Mouse (Mus musculus): ENCODE results near the gene Selenbp1. TPM values are rescaled to one million over a fixed set of nuclear protein-coding genes. Genes with fewer than 3 reads are reported as not detected.
"Not testable (repeated sequence)": the region's sequence is repeated elsewhere in the genome, so short reads cannot be mapped to it uniquely, and the experiment has no call there.

Gene Selenbp1
- polyA plus RNA-seq, 1 experiment = 0.16 TPM

DNA sequence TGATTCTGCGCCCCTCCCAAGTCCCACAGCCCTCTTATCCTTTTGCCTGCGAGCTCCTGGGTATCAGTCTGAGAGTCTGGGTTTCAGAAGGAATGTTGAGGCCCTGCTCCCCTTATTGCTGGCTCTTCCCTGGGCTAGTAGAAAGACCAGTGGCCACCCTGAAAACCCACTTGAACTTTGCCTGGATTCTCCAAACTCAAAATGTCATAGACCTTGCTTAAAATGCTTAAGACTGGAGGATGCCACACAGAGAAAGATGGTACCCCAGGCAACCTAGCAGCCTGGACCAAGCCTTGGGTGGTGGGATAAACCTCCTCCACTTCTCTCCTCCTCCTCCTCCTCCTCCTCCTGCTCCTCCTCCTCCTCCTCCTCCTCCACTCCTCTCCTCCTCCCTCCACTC, 748 bp downstream of the Selenbp1 start:
- not testable (repeated sequence) for H3K4me3 ChIP-seq (ENCODE audit: insufficient read depth, poor library complexity, severe bottlenecking); H3K79me2 ChIP-seq (ENCODE audit: control insufficient read depth, insufficient read depth); H3K36me3 ChIP-seq (ENCODE audit: control insufficient read depth, insufficient read depth); H3K79me3 ChIP-seq (ENCODE audit: low read depth); H3K27me3 ChIP-seq (ENCODE audit: control insufficient read depth, insufficient read depth, insufficient read length); H3ac ChIP-seq (ENCODE audit: control insufficient read depth, insufficient read length, low read depth)

DNA sequence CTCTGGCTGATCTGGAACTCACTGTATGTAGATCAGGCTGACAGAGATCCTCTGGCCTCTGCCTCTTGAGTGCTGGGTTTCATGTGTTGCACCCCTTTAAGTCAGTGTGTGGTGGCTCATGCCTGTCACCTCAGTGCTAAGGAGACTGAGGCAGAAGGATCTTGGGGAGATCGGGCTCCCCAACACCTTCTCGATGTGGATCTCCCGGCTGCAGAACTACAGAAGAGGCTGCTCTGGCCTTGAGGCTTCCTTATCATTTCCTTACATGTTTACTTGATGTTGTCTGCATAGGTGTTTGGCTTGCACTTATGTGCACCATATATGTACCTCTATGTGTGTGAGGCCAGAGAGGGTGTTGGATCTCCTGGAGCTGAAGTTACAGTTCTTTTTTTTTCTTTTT, 1.7 kb downstream of the Selenbp1 start:
- not testable (repeated sequence) for H3K79me2 ChIP-seq (ENCODE audit: control insufficient read depth, insufficient read depth); H3K36me3 ChIP-seq (ENCODE audit: control insufficient read depth, insufficient read depth)

DNA sequence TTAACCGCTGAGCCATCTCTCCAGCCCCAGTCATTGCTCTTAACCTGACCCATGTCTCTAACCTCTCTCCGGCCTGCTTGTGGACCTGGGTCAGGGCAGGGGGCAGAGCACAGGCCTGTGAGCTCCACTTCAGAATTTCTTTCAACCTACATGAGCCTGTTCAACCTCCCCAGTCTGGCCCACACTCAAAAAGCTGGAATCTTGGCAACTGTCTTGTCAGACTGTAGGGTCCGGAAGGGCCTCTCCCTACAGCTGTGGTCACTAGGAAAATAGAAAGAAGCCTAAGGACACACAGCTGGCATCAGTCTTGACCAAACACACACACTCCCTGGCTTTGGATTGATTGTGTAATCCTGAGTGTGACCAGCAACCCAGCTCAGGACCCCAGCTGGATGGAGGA, 2.5 kb downstream of the Selenbp1 start:
- not testable (repeated sequence) for H3K79me3 ChIP-seq (ENCODE audit: low read depth); H3K27me3 ChIP-seq (ENCODE audit: control insufficient read depth, insufficient read depth, insufficient read length); H3ac ChIP-seq (ENCODE audit: control insufficient read depth, insufficient read length, low read depth); H3K36me3 ChIP-seq (ENCODE audit: control insufficient read depth, insufficient read depth); H3K4me3 ChIP-seq (ENCODE audit: insufficient read depth, poor library complexity, severe bottlenecking); H3K79me2 ChIP-seq (ENCODE audit: control insufficient read depth, insufficient read depth)

More for the DNA sequence above, 1.7 kb downstream of the Selenbp1 start:
- not testable (repeated sequence) for H3K4me3 ChIP-seq (ENCODE audit: insufficient read depth, poor library complexity, severe bottlenecking); H3K27me3 ChIP-seq (ENCODE audit: control insufficient read depth, insufficient read depth, insufficient read length); H3K79me3 ChIP-seq (ENCODE audit: low read depth); H3ac ChIP-seq (ENCODE audit: control insufficient read depth, insufficient read length, low read depth)

DNA sequence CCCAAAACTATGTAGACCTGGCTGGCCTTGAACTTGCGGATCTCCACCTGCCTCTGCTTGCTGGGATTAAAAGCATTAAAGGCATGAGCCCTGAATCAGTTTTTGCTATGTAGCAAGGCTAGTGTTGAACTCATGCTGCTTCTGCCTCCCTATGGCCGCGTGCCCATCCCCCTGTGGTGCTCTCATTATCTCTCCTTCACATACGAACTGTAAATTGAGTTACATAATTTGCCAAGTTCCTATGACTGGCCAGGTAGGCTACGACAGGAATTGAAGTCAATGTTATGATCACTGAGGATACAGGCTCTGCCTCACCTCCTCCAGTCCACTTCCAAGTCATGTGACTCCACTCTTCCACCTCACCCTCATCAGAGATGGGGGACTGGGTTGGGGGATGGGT, 3.3 kb downstream of the Selenbp1 start:
- H3K4me3 ChIP-seq (ENCODE audit: insufficient read depth, poor library complexity, severe bottlenecking); H3K79me3 ChIP-seq (ENCODE audit: low read depth); H3K79me2 ChIP-seq (ENCODE audit: control insufficient read depth, insufficient read depth); H3ac ChIP-seq (ENCODE audit: control insufficient read depth, insufficient read length, low read depth); H3K36me3 ChIP-seq (ENCODE audit: control insufficient read depth, insufficient read depth); H3K27me3 ChIP-seq (ENCODE audit: control insufficient read depth, insufficient read depth, insufficient read length): not testable (repeated sequence)

DNA sequence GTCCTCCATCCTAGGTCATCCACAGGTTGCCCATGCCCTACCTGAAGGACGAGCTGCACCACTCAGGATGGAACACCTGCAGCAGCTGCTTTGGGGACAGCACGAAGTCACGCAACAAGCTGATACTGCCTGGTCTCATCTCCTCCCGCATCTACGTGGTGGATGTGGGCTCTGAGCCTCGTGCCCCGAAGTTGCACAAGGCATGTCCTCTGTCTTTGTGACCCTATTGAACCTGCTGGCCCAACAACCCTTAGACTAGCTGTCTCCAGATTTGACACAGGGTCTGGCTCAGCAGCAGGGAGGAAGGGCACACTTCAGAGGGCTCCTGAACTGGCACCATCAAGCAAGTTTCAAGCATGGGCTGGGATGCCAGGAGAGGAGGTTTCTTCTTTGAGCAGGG, 4.3 kb downstream of the Selenbp1 start:
- H3K79me3 ChIP-seq (ENCODE audit: low read depth); H3K27me3 ChIP-seq (ENCODE audit: control insufficient read depth, insufficient read depth, insufficient read length); H3K79me2 ChIP-seq (ENCODE audit: control insufficient read depth, insufficient read depth); H3ac ChIP-seq (ENCODE audit: control insufficient read depth, insufficient read length, low read depth); H3K36me3 ChIP-seq (ENCODE audit: control insufficient read depth, insufficient read depth); H3K4me3 ChIP-seq (ENCODE audit: insufficient read depth, poor library complexity, severe bottlenecking): not testable (repeated sequence)

DNA sequence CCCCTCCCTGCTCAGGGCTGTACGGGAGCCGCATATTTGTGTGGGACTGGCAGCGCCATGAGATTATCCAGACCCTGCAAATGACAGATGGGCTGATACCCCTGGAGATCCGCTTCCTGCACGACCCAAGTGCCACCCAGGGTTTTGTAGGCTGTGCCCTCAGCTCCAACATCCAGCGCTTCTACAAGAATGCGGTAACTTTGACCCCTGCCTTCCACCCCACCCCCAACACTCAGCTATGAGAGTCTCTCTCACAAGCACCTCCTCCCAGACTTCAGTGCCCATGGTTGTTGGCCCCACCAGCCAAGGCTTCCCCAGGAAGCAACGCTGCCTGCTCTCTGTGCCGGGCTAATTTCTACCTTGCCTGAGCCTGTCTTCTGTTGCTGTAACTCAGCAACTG, 7.2 kb downstream of the Selenbp1 start:
- not testable (repeated sequence) for H3K36me3 ChIP-seq (ENCODE audit: control insufficient read depth, insufficient read depth); H3ac ChIP-seq (ENCODE audit: control insufficient read depth, insufficient read length, low read depth); H3K79me3 ChIP-seq (ENCODE audit: low read depth); H3K4me3 ChIP-seq (ENCODE audit: insufficient read depth, poor library complexity, severe bottlenecking); H3K27me3 ChIP-seq (ENCODE audit: control insufficient read depth, insufficient read depth, insufficient read length); H3K79me2 ChIP-seq (ENCODE audit: control insufficient read depth, insufficient read depth)

DNA sequence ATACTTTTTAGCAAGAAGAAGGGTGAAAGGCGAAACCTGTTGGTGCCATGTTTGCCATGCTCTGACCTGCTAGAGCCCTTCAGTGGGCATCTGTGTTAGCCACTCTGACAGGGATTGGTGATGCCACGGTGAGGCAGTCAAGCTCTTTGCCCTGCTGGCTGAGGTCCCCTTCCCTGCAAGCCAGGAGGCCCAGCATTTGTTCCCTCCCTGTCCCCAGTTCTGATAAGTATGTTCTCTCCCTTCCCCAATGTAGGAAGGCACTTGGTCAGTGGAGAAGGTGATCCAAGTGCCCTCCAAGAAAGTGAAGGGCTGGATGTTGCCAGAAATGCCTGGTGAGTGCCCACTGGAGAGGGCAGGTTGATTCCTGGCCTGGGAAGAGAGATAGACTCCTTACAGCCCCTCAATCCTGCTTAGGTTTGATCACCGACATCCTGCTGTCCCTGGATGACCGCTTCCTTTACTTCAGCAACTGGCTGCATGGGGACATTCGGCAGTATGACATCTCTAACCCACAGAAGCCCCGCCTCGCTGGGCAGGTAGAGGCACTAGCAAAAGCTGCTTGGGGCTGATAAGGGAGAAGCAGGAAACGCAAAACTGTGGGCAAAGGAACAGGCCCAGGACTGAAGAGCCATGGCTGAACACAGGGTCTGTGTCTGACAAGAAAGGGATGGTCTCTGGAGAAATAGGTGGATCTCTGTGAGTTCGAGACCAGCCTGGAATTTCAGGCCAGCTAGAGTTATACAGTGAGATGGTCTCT, 9.5 kb downstream of the Selenbp1 start:
- not testable (repeated sequence) for H3K36me3 ChIP-seq (ENCODE audit: control insufficient read depth, insufficient read depth); H3K79me2 ChIP-seq (ENCODE audit: control insufficient read depth, insufficient read depth); H3K79me3 ChIP-seq (ENCODE audit: low read depth); H3K4me3 ChIP-seq (ENCODE audit: insufficient read depth, poor library complexity, severe bottlenecking); H3ac ChIP-seq (ENCODE audit: control insufficient read depth, insufficient read length, low read depth); H3K27me3 ChIP-seq (ENCODE audit: control insufficient read depth, insufficient read depth, insufficient read length)

DNA sequence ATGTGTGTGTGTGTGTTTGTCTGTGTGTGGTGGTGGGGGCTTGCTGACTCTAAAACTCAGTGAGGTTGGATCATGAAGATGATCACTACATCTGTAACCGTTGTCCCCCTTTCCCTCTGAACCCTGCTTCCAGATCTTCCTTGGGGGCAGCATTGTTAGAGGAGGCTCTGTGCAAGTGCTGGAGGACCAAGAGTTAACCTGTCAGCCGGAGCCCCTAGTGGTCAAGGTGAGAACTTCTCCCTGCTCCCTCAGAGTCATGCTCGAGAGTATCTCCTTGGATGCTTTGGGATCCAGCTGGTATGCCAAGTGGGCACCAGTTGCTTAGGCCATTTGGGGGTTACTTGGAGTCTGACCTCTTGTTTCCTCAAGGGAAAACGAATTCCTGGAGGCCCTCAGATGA, 10.8 kb downstream of the Selenbp1 start:
- not testable (repeated sequence) for H3K27me3 ChIP-seq (ENCODE audit: control insufficient read depth, insufficient read depth, insufficient read length); H3K79me3 ChIP-seq (ENCODE audit: low read depth); H3K79me2 ChIP-seq (ENCODE audit: control insufficient read depth, insufficient read depth); H3K4me3 ChIP-seq (ENCODE audit: insufficient read depth, poor library complexity, severe bottlenecking); H3ac ChIP-seq (ENCODE audit: control insufficient read depth, insufficient read length, low read depth); H3K36me3 ChIP-seq (ENCODE audit: control insufficient read depth, insufficient read depth)

DNA sequence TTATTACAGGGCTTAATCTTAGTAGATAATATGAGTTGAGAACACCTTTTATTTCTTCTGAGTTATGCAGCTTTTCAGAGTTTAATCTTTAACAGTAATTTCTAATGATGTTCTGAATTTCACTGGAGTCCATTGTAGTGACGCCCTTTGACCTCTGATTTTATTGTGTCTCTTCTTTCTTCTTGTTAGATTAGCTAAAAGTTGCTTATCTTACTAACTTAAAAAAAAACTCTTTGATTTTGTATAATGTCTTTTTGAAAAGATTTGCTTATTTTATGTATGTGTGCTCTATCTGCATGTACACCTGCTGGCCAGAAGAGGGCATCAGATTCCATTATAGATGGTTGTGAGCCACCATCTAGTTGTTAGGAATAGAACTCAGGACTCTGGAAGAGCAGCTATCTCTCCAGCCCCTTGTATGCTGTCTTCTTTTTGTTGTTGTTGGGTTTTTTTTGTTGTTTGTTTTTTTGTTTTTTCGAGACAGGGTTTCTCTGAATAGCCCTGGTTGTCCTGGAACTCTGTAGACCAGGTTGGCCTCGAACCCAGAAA, 15.3 kb downstream of the Selenbp1 start:
- H3K27me3 ChIP-seq (ENCODE audit: control insufficient read depth, insufficient read depth, insufficient read length) = no peaks in the 10 kb centered on the region
- no peaks in the 10 kb centered on the region for H3K79me2 ChIP-seq (ENCODE audit: control insufficient read depth, insufficient read depth)
- no peak for TF ChIP-seq FOSL1 (IDR thresholded peaks at IDR 0.05; ENCODE audit: insufficient read depth, low read length, poor library complexity, severe bottlenecking)
- TF ChIP-seq USF1 (IDR thresholded peaks at IDR 0.05; ENCODE audit: low read depth) = no peak
- TF ChIP-seq MYOD1 (IDR thresholded peaks at IDR 0.05; ENCODE audit: control insufficient read depth, insufficient read length, low read depth) = no peak
- no peak for TF ChIP-seq CTCF (IDR thresholded peaks at IDR 0.05; ENCODE audit: control insufficient read depth, insufficient read depth, insufficient read length)
- no peak for TF ChIP-seq MYOG (IDR thresholded peaks at IDR 0.05; ENCODE audit: control insufficient read depth, extremely low read depth, insufficient read length)
- no peak for TF ChIP-seq CEBPB (IDR thresholded peaks at IDR 0.05; ENCODE audit: low read depth)
- no peak for TF ChIP-seq MAX (IDR thresholded peaks at IDR 0.05)
- H3K36me3 ChIP-seq (ENCODE audit: control insufficient read depth, insufficient read depth) = no peaks in the 10 kb centered on the region
- H3ac ChIP-seq (ENCODE audit: control insufficient read depth, insufficient read length, low read depth) = no peak overlapping the region
- no peak overlapping the region for H3K4me3 ChIP-seq (ENCODE audit: insufficient read depth, poor library complexity, severe bottlenecking)
- H3K79me3 ChIP-seq (ENCODE audit: low read depth) = no peaks in the 10 kb centered on the region

Measured in C2C12 (cell line).